Mouse (Mus musculus): ENCODE measurements around the gene Olfr887. TPM values are rescaled to one million over a fixed set of nuclear protein-coding genes. Genes with fewer than 3 reads are reported as not detected.

The Olfr887 gene
- not detected in 2 replicates for polyA plus RNA-seq (2015; fragmentation: Nextera tagmentation; extraction: Ambion mirVana)

- no peak for DNase-seq
- H3K4me2 ChIP-seq (ENCODE audit: low read depth, low read length): no peak within 1 kb of the TSS
- WGBS (ENCODE audit: insufficient replicate concordance): 60% methylated on average over 1 of the region's 1 CpGs
- H3K27me3 ChIP-seq (ENCODE audit: insufficient read depth, low read length): no peaks in the 10 kb centered on the region
- no peaks in the 10 kb centered on the region for H3K9me3 ChIP-seq (ENCODE audit: low read length)
- no peaks in the 10 kb centered on the region for H3K4me1 ChIP-seq (ENCODE audit: insufficient read depth)
- no peaks in the 10 kb centered on the region for H3K36me3 ChIP-seq (replicated peaks; ENCODE audit: insufficient read depth, low read length)
- TF ChIP-seq CTCF (IDR thresholded peaks at IDR 0.05; ENCODE audit: low read depth): no peak
- TF ChIP-seq EP300 (IDR thresholded peaks at IDR 0.05; ENCODE audit: low read depth): no peak
- ATAC-seq: no peak
- H3K27ac ChIP-seq (ENCODE audit: low read depth): no peak within 1 kb of the TSS
- no peak within 1 kb of the TSS for H3K9ac ChIP-seq (replicated peaks)
- no peak within 1 kb of the TSS for H3K4me3 ChIP-seq (ENCODE audit: low read depth, low read length)
Observed at GRCm38 (mm10) chr9:38083772-38084171, at the start of gene Olfr887. Gene Olfr887 (plus strand): TSS chr9:38084072.

- no peak within 1 kb of the TSS for H3K4me2 ChIP-seq (ENCODE audit: low read depth, low read length)
- H3K36me3 ChIP-seq (replicated peaks; ENCODE audit: insufficient read depth, low read length): no peaks in the 10 kb centered on the region
- ATAC-seq (no peak), DNase-seq (no peak)
- H3K27ac ChIP-seq (ENCODE audit: low read depth): no peak within 1 kb of the TSS
- 53% methylated on average over 1 of the region's 1 CpGs for WGBS (ENCODE audit: insufficient replicate concordance)
- no peaks in the 10 kb centered on the region for H3K27me3 ChIP-seq (ENCODE audit: insufficient read depth, low read length)
- TF ChIP-seq CTCF (IDR thresholded peaks at IDR 0.05; ENCODE audit: low read depth): no peak
- no peak for TF ChIP-seq EP300 (IDR thresholded peaks at IDR 0.05; ENCODE audit: low read depth)
- H3K9me3 ChIP-seq (ENCODE audit: low read length): no peaks in the 10 kb centered on the region
- no peak within 1 kb of the TSS for H3K4me3 ChIP-seq (ENCODE audit: low read depth, low read length)
- no peaks in the 10 kb centered on the region for H3K4me1 ChIP-seq (ENCODE audit: insufficient read depth)
- no peak within 1 kb of the TSS for H3K9ac ChIP-seq (replicated peaks)
Observed at GRCm38 (mm10) chr9:38046255-38046654, 37.6 kb upstream of the Olfr887 start, which contains the start of gene Olfr884. Gene Olfr884 (plus strand): TSS chr9:38046555.

DNA sequence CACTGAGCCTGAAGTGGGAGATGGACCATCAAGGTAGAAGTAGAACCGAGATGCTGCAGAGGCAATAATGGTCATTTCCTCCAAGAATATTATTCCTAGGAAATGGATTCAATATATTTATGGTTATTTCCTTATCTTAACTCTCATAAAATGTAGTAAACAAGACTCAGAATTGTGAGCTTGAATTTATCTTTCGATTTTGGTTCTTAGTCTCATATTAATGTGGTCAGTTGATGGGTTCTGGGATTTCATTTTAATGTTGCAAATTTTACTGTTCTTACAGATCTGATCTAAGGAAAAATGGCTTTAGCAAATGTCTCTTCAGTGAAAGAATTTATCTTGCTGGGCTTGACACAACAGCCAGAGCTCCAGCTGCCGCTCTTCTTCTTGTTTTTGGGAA is 22.9 kb upstream of the Olfr887 start, which contains the start of gene Olfr885:
Gene Olfr885, plus strand, starts transcription at position 301 of the 400 bp plus-strand sequence.
- H3K9ac ChIP-seq (replicated peaks): no peak within 1 kb of the TSS
- no peaks in the 10 kb centered on the region for H3K4me1 ChIP-seq (ENCODE audit: insufficient read depth)
- no peak within 1 kb of the TSS for H3K27ac ChIP-seq (ENCODE audit: low read depth)
- DNase-seq (no peak), ATAC-seq (no peak)
- no peaks in the 10 kb centered on the region for H3K27me3 ChIP-seq (ENCODE audit: insufficient read depth, low read length)
- WGBS (ENCODE audit: insufficient replicate concordance): 70% methylated on average over 3 of the region's 3 CpGs
- H3K9me3 ChIP-seq (ENCODE audit: low read length): no peaks in the 10 kb centered on the region; the same call in 1 of the 2 replicates
- no peaks in the 10 kb centered on the region for H3K36me3 ChIP-seq (replicated peaks; ENCODE audit: insufficient read depth, low read length)
- TF ChIP-seq CTCF (IDR thresholded peaks at IDR 0.05; ENCODE audit: low read depth) (no peak), EP300 (IDR thresholded peaks at IDR 0.05; ENCODE audit: low read depth) (no peak)
- no peak within 1 kb of the TSS for H3K4me2 ChIP-seq (ENCODE audit: low read depth, low read length)
- H3K4me3 ChIP-seq (ENCODE audit: low read depth, low read length): no peak within 1 kb of the TSS

DNA sequence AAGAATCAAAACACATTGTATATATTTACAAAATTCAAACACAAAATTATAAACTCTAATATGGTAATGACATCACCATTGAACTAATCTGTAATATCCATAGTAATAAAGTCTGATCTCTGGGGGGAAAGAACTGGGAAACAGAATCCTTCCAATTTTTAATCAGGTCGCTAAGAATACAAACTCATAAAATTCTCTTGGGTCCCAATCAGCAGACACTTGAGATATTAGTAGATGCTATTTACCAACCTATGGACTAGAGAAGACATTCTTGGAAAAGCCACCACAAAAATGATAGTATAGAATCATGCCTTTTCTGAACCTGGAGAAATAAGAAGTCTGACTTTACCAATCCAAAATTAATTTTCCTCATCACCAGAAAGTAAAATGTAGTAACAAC is 24.0 kb downstream of the Olfr887 start, which contains the start of gene Olfr888:
Gene Olfr888, plus strand, starts transcription at position 301 of the 400 bp plus-strand sequence.
- ATAC-seq: no peak
- no peak within 1 kb of the TSS for H3K4me3 ChIP-seq (ENCODE audit: low read depth, low read length)
- H3K9me3 ChIP-seq (ENCODE audit: low read length): no peaks in the 10 kb centered on the region
- no peak within 1 kb of the TSS for H3K4me2 ChIP-seq (ENCODE audit: low read depth, low read length)
- no peak within 1 kb of the TSS for H3K9ac ChIP-seq (replicated peaks)
- H3K27ac ChIP-seq (ENCODE audit: low read depth): no peak within 1 kb of the TSS
- TF ChIP-seq CTCF (IDR thresholded peaks at IDR 0.05; ENCODE audit: low read depth) (no peak), EP300 (IDR thresholded peaks at IDR 0.05; ENCODE audit: low read depth) (no peak)
- no peaks in the 10 kb centered on the region for H3K27me3 ChIP-seq (ENCODE audit: insufficient read depth, low read length)
- no peak for DNase-seq
- no peaks in the 10 kb centered on the region for H3K4me1 ChIP-seq (ENCODE audit: insufficient read depth)
- H3K36me3 ChIP-seq (replicated peaks; ENCODE audit: insufficient read depth, low read length): no peaks in the 10 kb centered on the region
- 59% methylated on average over 1 of the region's 1 CpGs for WGBS (ENCODE audit: insufficient replicate concordance)

- no peak for TF ChIP-seq EP300 (IDR thresholded peaks at IDR 0.05; ENCODE audit: low read depth)
- TF ChIP-seq CTCF (IDR thresholded peaks at IDR 0.05; ENCODE audit: low read depth): no peak
- H3K9ac ChIP-seq (replicated peaks): no peak within 1 kb of the TSS
- no peak for ATAC-seq
- H3K4me1 ChIP-seq (ENCODE audit: insufficient read depth): no peaks in the 10 kb centered on the region
- H3K4me3 ChIP-seq (ENCODE audit: low read depth, low read length): no peak within 1 kb of the TSS
- no peak within 1 kb of the TSS for H3K27ac ChIP-seq (ENCODE audit: low read depth)
- H3K9me3 ChIP-seq (ENCODE audit: low read length): no peaks in the 10 kb centered on the region
- H3K36me3 ChIP-seq (replicated peaks; ENCODE audit: insufficient read depth, low read length): no peaks in the 10 kb centered on the region
- no peak for DNase-seq
- H3K4me2 ChIP-seq (ENCODE audit: low read depth, low read length): no peak within 1 kb of the TSS
- H3K27me3 ChIP-seq (ENCODE audit: insufficient read depth, low read length): no peaks in the 10 kb centered on the region
Observed at GRCm38 (mm10) chr9:38114898-38115297, 31.0 kb downstream of the Olfr887 start, which contains the start of gene Olfr889. Gene Olfr889 (plus strand): TSS chr9:38115198.

Other genes with a start within 250 kb of the Olfr887 start
- not detected in 2 replicates for gene Olfr877, start 229.8 kb upstream of the Olfr887 start, polyA plus RNA-seq (2015; fragmentation: Nextera tagmentation; extraction: Ambion mirVana)
- not detected in 2 replicates for gene Olfr145, start 187.3 kb upstream of the Olfr887 start, polyA plus RNA-seq (2015; fragmentation: Nextera tagmentation; extraction: Ambion mirVana)
- not detected in 2 replicates for gene Olfr878, start 166.2 kb upstream of the Olfr887 start, polyA plus RNA-seq (2015; fragmentation: Nextera tagmentation; extraction: Ambion mirVana)
- not detected in 2 replicates for gene Olfr881, start 92.2 kb upstream of the Olfr887 start, polyA plus RNA-seq (2015; fragmentation: Nextera tagmentation; extraction: Ambion mirVana)
- not detected in 2 replicates for gene Olfr883, start 58.3 kb upstream of the Olfr887 start, polyA plus RNA-seq (2015; fragmentation: Nextera tagmentation; extraction: Ambion mirVana)
- not detected in 2 replicates for gene Olfr884, start 37.5 kb upstream of the Olfr887 start, polyA plus RNA-seq (2015; fragmentation: Nextera tagmentation; extraction: Ambion mirVana)
- gene Olfr885, start 22.8 kb upstream of the Olfr887 start, polyA plus RNA-seq (2015; fragmentation: Nextera tagmentation; extraction: Ambion mirVana): not detected in 2 replicates
- gene Olfr888, start 24.1 kb downstream of the Olfr887 start, polyA plus RNA-seq (2015; fragmentation: Nextera tagmentation; extraction: Ambion mirVana): not detected in 2 replicates
- 0.04 TPM in 1 of 2 replicates, not detected in the other for gene Olfr889, start 31.1 kb downstream of the Olfr887 start, polyA plus RNA-seq (2015; fragmentation: Nextera tagmentation; extraction: Ambion mirVana)
- not detected in 2 replicates for gene Olfr890, start 58.4 kb downstream of the Olfr887 start, polyA plus RNA-seq (2015; fragmentation: Nextera tagmentation; extraction: Ambion mirVana)
- gene Olfr891, start 96.7 kb downstream of the Olfr887 start, polyA plus RNA-seq (2015; fragmentation: Nextera tagmentation; extraction: Ambion mirVana): not detected in 2 replicates
- not detected in 2 replicates for gene Olfr893, start 124.3 kb downstream of the Olfr887 start, polyA plus RNA-seq (2015; fragmentation: Nextera tagmentation; extraction: Ambion mirVana)
- not detected in 2 replicates for gene Olfr894, start 134.0 kb downstream of the Olfr887 start, polyA plus RNA-seq (2015; fragmentation: Nextera tagmentation; extraction: Ambion mirVana)
- not detected in 2 replicates for gene Olfr143, start 168.7 kb downstream of the Olfr887 start, polyA plus RNA-seq (2015; fragmentation: Nextera tagmentation; extraction: Ambion mirVana)
- not detected in 2 replicates for gene Olfr895, start 183.8 kb downstream of the Olfr887 start, polyA plus RNA-seq (2015; fragmentation: Nextera tagmentation; extraction: Ambion mirVana)
- gene Olfr896-ps1, start 207.0 kb downstream of the Olfr887 start, polyA plus RNA-seq (2015; fragmentation: Nextera tagmentation; extraction: Ambion mirVana): not detected in 2 replicates
- gene Olfr25, start 245.0 kb downstream of the Olfr887 start, polyA plus RNA-seq (2015; fragmentation: Nextera tagmentation; extraction: Ambion mirVana): not detected in 2 replicates

Measured in liver, postnatal 0 days (tissue).